Mouse (Mus musculus): ENCODE data around the gene Dffb. TPM values are rescaled to one million over a fixed set of nuclear protein-coding genes. Genes with fewer than 3 reads are reported as not detected.

The Dffb gene
- polyA plus RNA-seq, 1 experiment: 15.7 TPM

DNA sequence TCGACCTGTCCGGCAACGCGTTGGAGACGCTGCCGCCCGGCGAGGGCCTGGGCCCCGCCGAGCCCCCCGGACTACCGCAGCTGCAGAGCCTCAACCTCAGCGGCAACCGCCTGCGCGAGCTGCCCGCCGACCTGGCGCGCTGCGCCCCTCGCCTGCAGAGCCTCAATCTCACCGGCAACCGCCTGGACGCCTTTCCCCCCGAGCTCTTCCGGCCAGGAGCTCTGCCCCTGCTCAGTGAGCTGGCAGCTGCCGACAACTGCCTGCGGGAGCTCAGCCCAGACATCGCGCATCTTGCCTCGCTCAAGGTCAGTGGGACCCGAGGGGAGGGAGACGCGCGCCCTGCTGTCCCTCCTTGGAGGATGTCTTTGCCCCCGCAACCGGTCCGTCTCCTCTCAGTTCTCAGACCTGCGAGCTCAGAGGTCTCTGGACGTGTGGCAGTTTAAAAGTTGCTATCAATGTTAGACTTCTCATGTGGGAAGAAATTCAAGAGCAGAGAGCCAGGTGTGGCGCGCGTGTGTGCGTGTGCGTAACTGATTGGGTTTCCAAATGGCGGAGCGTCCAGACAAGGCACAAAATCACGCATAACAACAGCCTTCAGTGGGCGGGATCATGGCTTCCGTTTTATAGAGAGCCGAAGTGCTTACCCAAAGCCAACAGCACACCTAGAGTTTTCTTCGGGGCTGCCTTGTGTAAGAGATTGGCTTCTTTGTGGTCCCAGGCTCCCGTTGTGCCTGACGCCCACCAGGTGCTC is 37.4 kb upstream of the Dffb start:
- peaks cover 7% of the 10 kb centered on the region for H3K4me1 ChIP-seq (ENCODE audit: control insufficient read depth, insufficient read depth, low read length)
- peak overlapping the region; percentile 81 for H3K4me3 ChIP-seq (replicated peaks; ENCODE audit: control insufficient read depth, low read depth, low read length)
- H3K27ac ChIP-seq (ENCODE audit: control insufficient read depth, insufficient read depth, low read depth, low read length, poor library complexity): peak overlapping the region; percentile 35; the same call in 1 of the 2 replicates
- no peak for TF ChIP-seq POLR2A (IDR thresholded peaks at IDR 0.05; ENCODE audit: borderline replicate concordance, control insufficient read depth, low read depth, low read length)
- no peak for TF ChIP-seq CTCF (IDR thresholded peaks at IDR 0.05; ENCODE audit: control insufficient read depth, insufficient read depth, low read length)
- 1% methylated on average over 55 of the region's 55 CpGs for WGBS

DNA sequence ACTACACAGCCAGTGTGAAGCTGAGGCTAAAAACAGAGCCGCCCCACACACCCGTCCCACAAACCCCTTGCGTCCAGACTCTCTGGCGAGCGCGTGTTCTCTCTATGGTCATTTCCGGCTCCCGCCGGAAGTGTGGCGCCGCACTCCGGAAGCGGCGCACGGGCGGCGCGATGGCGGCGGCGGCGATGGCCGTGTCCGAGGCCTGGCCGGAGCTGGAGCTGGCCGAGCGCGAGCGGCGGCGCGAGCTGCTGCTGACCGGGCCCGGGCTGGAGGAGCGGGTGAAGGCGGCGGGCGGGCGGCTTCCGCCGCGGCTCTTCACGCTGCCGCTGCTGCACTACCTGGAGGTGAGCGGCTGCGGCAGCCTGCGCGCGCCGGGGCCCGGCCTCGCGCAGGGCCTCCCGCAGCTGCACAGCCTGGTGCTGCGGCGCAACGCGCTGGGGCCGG is 36.7 kb upstream of the Dffb start, which contains the start of gene Lrrc47:
Lrrc47 (plus strand) TSS at position 86 of the 444 bp plus-strand sequence.
- under 1% methylated on average over 59 of the region's 59 CpGs for WGBS
- peak within 1 kb of the TSS; percentile 81 for H3K4me3 ChIP-seq (replicated peaks; ENCODE audit: control insufficient read depth, low read depth, low read length)
- TF ChIP-seq CTCF (IDR thresholded peaks at IDR 0.05; ENCODE audit: control insufficient read depth, insufficient read depth, low read length) (no peak), POLR2A (IDR thresholded peaks at IDR 0.05; ENCODE audit: borderline replicate concordance, control insufficient read depth, low read depth, low read length) (peak; percentile 34; the same call in 1 of the 2 replicates)
- H3K27ac ChIP-seq (ENCODE audit: control insufficient read depth, insufficient read depth, low read depth, low read length, poor library complexity): peak within 1 kb of the TSS; percentile 35; the same call in 1 of the 2 replicates
- H3K4me1 ChIP-seq (ENCODE audit: control insufficient read depth, insufficient read depth, low read length): peaks cover 7% of the 10 kb centered on the region

DNA sequence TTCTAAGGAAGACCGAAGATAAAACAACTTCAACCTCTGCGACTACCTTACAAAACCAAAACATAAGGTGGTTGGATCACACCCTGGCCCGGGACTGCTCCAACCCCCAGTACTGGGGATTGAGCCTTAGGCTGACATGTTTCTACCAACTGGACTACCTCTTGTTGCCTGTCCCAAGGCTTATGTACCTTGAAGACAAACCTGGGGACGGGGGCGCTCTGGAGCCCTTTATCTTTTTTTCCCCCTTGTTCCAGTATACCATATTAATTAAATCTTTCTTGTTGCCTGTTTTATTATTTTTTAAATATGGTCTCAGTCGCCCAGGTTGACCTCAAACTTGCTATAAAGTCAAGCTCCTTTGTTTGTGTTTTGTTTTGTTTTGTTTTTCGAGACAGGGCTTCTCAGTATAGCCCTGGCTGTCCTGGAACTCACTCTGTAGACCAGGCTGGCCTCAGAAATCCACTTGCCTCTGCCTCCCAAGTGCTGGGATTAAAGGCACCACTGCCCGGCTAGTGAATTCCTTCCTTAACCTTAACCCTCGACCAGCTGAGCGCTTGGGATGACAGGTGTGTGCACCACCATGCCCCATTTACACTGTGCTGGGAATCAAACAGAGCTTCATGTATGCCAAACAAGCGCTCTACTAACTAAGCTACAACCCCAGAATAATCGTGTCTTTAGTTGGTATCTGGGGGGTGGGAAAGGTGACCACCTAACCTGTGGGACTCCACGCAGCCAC is 36.1 kb upstream of the Dffb start:
- TF ChIP-seq CTCF (IDR thresholded peaks at IDR 0.05; ENCODE audit: control insufficient read depth, insufficient read depth, low read length): no peak
- no peak for TF ChIP-seq POLR2A (IDR thresholded peaks at IDR 0.05; ENCODE audit: borderline replicate concordance, control insufficient read depth, low read depth, low read length)
- Histone ChIP-seq H3K4me1 (ENCODE audit: control insufficient read depth, insufficient read depth, low read length) (peaks cover 7% of the 10 kb centered on the region), H3K4me3 (replicated peaks; ENCODE audit: control insufficient read depth, low read depth, low read length) (peak overlapping the region; percentile 81), H3K27ac (ENCODE audit: control insufficient read depth, insufficient read depth, low read depth, low read length, poor library complexity) (no peak overlapping the region)
- 32% methylated on average over 13 of the region's 13 CpGs for WGBS

DNA sequence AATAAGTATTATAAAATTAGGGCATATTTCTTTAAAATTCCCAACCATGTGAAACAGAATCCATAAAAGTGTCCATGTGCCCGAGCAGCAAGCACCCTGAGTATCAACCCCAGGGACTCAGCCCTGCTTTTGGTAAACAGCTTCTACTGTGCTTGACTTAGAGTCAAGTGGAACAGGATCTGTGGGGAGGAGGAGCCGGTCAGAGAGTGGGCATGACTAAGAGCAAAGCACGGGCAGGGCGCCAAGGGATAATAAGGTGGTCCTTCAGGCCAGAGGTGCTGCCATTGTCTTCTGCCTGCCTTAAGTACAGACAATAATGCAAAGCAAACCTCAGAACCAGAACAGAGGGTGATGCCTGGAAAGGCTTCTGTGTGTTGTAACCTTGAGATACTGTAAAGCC is 32.8 kb upstream of the Dffb start:
- Histone ChIP-seq H3K4me1 (ENCODE audit: control insufficient read depth, insufficient read depth, low read length) (peaks cover 2% of the 10 kb centered on the region), H3K4me3 (replicated peaks; ENCODE audit: control insufficient read depth, low read depth, low read length) (no peak overlapping the region), H3K27ac (ENCODE audit: control insufficient read depth, insufficient read depth, low read depth, low read length, poor library complexity) (no peak overlapping the region)
- WGBS: 76% methylated on average over 4 of the region's 4 CpGs
- TF ChIP-seq POLR2A (IDR thresholded peaks at IDR 0.05; ENCODE audit: borderline replicate concordance, control insufficient read depth, low read depth, low read length): no peak
- TF ChIP-seq CTCF (IDR thresholded peaks at IDR 0.05; ENCODE audit: control insufficient read depth, insufficient read depth, low read length): no peak

DNA sequence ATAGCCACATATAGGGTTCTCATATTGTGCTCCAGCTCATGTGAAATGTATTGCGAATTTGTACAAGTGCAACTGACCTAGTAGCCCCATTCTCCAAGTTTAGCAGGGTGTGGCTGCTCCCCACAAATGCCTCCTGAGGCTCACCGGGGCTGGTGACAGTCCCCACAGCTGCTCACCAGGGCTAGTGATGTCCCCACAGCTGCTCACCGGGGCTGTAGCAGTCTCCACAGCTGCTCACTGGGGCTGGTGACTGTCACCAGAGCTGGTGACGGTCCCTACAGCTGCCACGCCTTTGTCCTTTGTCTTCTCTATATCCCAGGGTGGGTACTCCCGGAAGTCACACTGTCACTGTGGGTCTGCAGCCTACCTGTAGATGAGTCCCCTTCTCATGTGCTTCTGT is 31.3 kb upstream of the Dffb start:
- WGBS: 91% methylated on average over 6 of the region's 6 CpGs
- no peaks in the 10 kb centered on the region for H3K4me1 ChIP-seq (ENCODE audit: control insufficient read depth, insufficient read depth, low read length)
- TF ChIP-seq POLR2A (IDR thresholded peaks at IDR 0.05; ENCODE audit: borderline replicate concordance, control insufficient read depth, low read depth, low read length) (no peak), CTCF (IDR thresholded peaks at IDR 0.05; ENCODE audit: control insufficient read depth, insufficient read depth, low read length) (no peak)
- H3K4me3 ChIP-seq (replicated peaks; ENCODE audit: control insufficient read depth, low read depth, low read length): no peak overlapping the region
- no peak overlapping the region for H3K27ac ChIP-seq (ENCODE audit: control insufficient read depth, insufficient read depth, low read depth, low read length, poor library complexity)

DNA sequence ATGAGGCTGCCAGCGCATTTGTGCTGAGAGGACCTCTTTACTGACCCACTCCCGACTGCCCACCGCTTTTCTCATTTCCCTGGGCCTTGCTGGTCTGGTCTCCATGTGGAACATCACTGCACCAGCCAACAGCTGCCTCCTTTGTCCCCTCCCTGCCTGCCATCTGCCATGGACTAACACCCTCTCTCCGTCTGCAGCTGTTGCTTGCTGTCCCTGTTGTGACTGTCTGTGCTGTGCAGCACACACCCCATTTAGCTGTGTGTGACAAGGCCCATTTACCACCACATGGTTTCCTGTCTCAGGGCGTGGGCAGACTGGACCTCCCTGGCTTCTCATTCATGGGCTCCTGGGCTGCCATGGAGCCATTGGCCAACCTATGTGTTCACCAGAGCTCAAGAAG is 30.6 kb upstream of the Dffb start:
- Histone ChIP-seq H3K27ac (ENCODE audit: control insufficient read depth, insufficient read depth, low read depth, low read length, poor library complexity) (no peak overlapping the region), H3K4me3 (replicated peaks; ENCODE audit: control insufficient read depth, low read depth, low read length) (no peak overlapping the region), H3K4me1 (ENCODE audit: control insufficient read depth, insufficient read depth, low read length) (no peaks in the 10 kb centered on the region)
- 90% methylated on average over 5 of the region's 5 CpGs for WGBS
- TF ChIP-seq POLR2A (IDR thresholded peaks at IDR 0.05; ENCODE audit: borderline replicate concordance, control insufficient read depth, low read depth, low read length) (no peak), CTCF (IDR thresholded peaks at IDR 0.05; ENCODE audit: control insufficient read depth, insufficient read depth, low read length) (no peak)

DNA sequence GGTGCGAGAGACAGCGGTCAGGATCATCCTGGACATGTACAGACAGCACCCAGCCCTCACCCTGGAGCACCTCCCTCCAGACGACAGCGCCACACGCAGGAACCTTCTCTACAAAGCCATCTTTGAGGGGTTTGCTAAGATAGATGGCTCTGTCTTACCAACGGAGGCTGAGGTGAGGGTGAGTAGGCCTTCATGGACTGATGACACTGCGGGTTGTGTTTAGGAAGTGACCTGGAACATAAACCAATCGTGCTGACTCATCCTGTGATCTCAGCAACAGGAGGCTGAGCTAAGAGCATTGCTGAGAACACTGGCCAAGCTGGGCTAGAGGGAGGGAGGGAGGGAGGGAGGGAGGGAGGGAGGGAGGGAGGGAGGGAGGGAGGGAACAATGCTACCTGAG is 18.6 kb upstream of the Dffb start:
- H3K27ac ChIP-seq (ENCODE audit: control insufficient read depth, insufficient read depth, low read depth, low read length, poor library complexity): no peak overlapping the region
- no peaks in the 10 kb centered on the region for H3K4me1 ChIP-seq (ENCODE audit: control insufficient read depth, insufficient read depth, low read length)
- no peak overlapping the region for H3K4me3 ChIP-seq (replicated peaks; ENCODE audit: control insufficient read depth, low read depth, low read length)
- TF ChIP-seq CTCF (IDR thresholded peaks at IDR 0.05; ENCODE audit: control insufficient read depth, insufficient read depth, low read length) (no peak), POLR2A (IDR thresholded peaks at IDR 0.05; ENCODE audit: borderline replicate concordance, control insufficient read depth, low read depth, low read length) (no peak)
- 90% methylated on average over 8 of the region's 8 CpGs for WGBS

DNA sequence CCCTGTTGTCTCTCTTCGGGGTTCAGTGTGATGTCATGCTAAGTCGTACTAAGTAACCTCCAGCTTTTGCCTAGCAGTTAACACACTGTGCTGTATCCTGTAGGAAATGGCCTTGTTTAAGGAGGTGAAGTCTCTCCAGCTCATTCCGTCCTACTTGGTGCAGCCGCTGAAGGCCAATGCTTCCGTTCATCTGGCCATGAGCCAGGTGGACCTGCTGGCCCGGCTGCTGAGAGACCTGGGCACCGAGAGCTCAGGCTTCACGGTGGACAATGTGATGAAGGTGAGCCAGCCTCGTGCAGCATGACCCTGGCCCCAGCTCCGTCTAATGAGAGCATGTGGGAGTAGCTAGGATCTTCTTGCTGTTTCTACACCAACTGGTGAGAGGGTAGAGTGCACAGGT is 17.8 kb upstream of the Dffb start:
- no peak overlapping the region for H3K4me3 ChIP-seq (replicated peaks; ENCODE audit: control insufficient read depth, low read depth, low read length)
- H3K27ac ChIP-seq (ENCODE audit: control insufficient read depth, insufficient read depth, low read depth, low read length, poor library complexity): no peak overlapping the region
- WGBS: 84% methylated on average over 10 of the region's 10 CpGs
- no peak for TF ChIP-seq CTCF (IDR thresholded peaks at IDR 0.05; ENCODE audit: control insufficient read depth, insufficient read depth, low read length)
- no peak for TF ChIP-seq POLR2A (IDR thresholded peaks at IDR 0.05; ENCODE audit: borderline replicate concordance, control insufficient read depth, low read depth, low read length)
- no peaks in the 10 kb centered on the region for H3K4me1 ChIP-seq (ENCODE audit: control insufficient read depth, insufficient read depth, low read length)

Data from bone marrow, adult 2 months (tissue).